Mouse (Mus musculus): Measurements from ENCODE around the gene Adam23. TPM values are rescaled to one million over a fixed set of nuclear protein-coding genes. Genes with fewer than 3 reads are reported as not detected.

Adam23 gene
- polyA plus RNA-seq, 1 experiment from 2014 or later = 1.3 TPM

DNA sequence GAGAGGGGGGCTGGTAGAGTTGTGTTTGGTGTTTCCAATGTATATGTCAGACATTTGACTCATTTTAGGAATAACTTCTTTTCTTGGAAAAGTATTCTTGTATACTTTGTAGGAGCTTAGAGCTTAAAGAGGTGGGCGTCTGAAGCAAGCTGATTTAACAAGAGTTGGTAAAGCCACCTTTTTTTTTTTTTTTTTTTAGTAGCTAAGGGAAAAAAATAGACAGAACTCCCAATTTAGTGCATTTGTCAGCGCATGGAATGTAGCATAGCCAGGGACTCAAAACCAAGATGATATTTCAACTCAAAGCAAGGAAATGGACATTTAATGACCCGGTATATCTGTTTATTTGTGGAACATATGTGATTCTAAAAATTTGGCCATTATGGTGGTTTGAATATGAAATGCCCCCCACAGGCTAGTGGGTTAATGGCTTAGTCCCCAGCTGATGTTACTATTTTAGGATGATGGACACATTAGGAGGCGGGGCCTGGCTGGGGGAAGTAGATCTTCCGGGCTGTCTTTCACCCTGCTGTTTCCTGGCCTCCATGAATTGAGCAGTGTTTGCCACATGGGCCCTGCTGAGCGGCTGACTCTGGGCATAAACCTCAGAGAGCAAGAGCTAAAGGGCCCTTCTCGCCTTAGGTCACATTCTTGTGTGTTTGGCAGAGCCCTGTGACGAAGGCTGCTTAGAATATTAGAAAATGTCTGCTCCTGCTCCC lies 12.3 kb downstream of the Adam23 start:
- H3K27ac ChIP-seq (ENCODE audit: low read depth, low read length) = no peak overlapping the region
- DNase-seq (ENCODE audit: low spot score) (no peak), ATAC-seq (replicated peaks; ENCODE audit: low FRiP score) (no peak)
- WGBS = 61% methylated on average over 8 of the region's 8 CpGs
- no peak overlapping the region for H3K9ac ChIP-seq (ENCODE audit: low read depth, low read length)
- no peaks in the 10 kb centered on the region for H3K27me3 ChIP-seq (replicated peaks; ENCODE audit: control insufficient read depth, insufficient read depth, low read length)
- no peak overlapping the region for H3K4me2 ChIP-seq
- no peaks in the 10 kb centered on the region for H3K36me3 ChIP-seq (ENCODE audit: control insufficient read depth, insufficient read depth, low read length)
- no peaks in the 10 kb centered on the region for H3K9me3 ChIP-seq (ENCODE audit: control insufficient read depth, low read length)
- no peak overlapping the region for H3K4me3 ChIP-seq (ENCODE audit: low read depth, low read length)
- H3K4me1 ChIP-seq (replicated peaks; ENCODE audit: control insufficient read depth, insufficient read depth, low read length) = peaks cover 7% of the 10 kb centered on the region

DNA sequence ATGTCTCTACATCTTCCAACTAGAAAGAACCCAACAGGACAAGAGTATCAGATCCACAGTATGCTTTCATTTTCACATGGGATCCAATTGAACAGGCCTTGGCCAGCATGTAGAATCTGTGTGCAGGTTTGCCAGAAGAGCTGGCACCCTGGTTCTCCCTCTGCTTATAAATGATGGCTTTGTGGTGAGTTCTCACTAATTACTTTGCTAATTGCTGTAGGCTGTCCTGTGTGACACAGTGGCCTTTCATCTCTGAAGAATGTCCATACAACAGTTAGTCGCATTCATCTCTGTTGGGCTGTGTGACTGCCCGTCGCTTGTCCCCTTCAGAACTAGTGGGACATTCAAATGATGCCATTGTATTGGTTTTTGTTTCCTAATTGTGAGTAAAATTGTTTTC lies 13.5 kb downstream of the Adam23 start:
- Histone ChIP-seq H3K9me3 (ENCODE audit: control insufficient read depth, low read length) (no peaks in the 10 kb centered on the region), H3K27me3 (replicated peaks; ENCODE audit: control insufficient read depth, insufficient read depth, low read length) (no peaks in the 10 kb centered on the region), H3K9ac (ENCODE audit: low read depth, low read length) (no peak overlapping the region), H3K4me2 (no peak overlapping the region), H3K4me3 (ENCODE audit: low read depth, low read length) (no peak overlapping the region), H3K4me1 (replicated peaks; ENCODE audit: control insufficient read depth, insufficient read depth, low read length) (no peaks in the 10 kb centered on the region), H3K27ac (ENCODE audit: low read depth, low read length) (no peak overlapping the region), H3K36me3 (ENCODE audit: control insufficient read depth, insufficient read depth, low read length) (no peaks in the 10 kb centered on the region)
- no peak for ATAC-seq (replicated peaks; ENCODE audit: low FRiP score)
- no peak for DNase-seq (ENCODE audit: low spot score)
- 90% methylated on average over 3 of the region's 3 CpGs for WGBS

GRCm38 (mm10) chr1:63459926-63460325 lies 14.2 kb downstream of the Adam23 start:
- ATAC-seq (replicated peaks; ENCODE audit: low FRiP score) = no peak
- 73% methylated on average over 6 of the region's 6 CpGs for WGBS

GRCm38 (mm10) chr1:63464441-63464840 lies 18.8 kb downstream of the Adam23 start:
- no peaks in the 10 kb centered on the region for H3K36me3 ChIP-seq (ENCODE audit: control insufficient read depth, insufficient read depth, low read length)
- H3K27me3 ChIP-seq (replicated peaks; ENCODE audit: control insufficient read depth, insufficient read depth, low read length) = no peaks in the 10 kb centered on the region
- H3K9me3 ChIP-seq (ENCODE audit: control insufficient read depth, low read length) = no peaks in the 10 kb centered on the region
- 56% methylated on average over 1 of the region's 1 CpGs for WGBS
- no peak for ATAC-seq (replicated peaks; ENCODE audit: low FRiP score)
- H3K27ac ChIP-seq (ENCODE audit: low read depth, low read length) = no peak overlapping the region
- H3K9ac ChIP-seq (ENCODE audit: low read depth, low read length) = no peak overlapping the region
- no peak overlapping the region for H3K4me3 ChIP-seq (ENCODE audit: low read depth, low read length)
- no peak overlapping the region for H3K4me2 ChIP-seq
- H3K4me1 ChIP-seq (replicated peaks; ENCODE audit: control insufficient read depth, insufficient read depth, low read length) = no peaks in the 10 kb centered on the region
- no peak for DNase-seq (ENCODE audit: low spot score)

More at GRCm38 (mm10) chr1:63459926-63460325, 14.2 kb downstream of the Adam23 start:
- no peak overlapping the region for H3K4me2 ChIP-seq
- H3K27me3 ChIP-seq (replicated peaks; ENCODE audit: control insufficient read depth, insufficient read depth, low read length) = no peaks in the 10 kb centered on the region
- H3K27ac ChIP-seq (ENCODE audit: low read depth, low read length) = no peak overlapping the region
- H3K36me3 ChIP-seq (ENCODE audit: control insufficient read depth, insufficient read depth, low read length) = no peaks in the 10 kb centered on the region
- H3K9ac ChIP-seq (ENCODE audit: low read depth, low read length) = no peak overlapping the region
- H3K4me3 ChIP-seq (ENCODE audit: low read depth, low read length) = no peak overlapping the region
- H3K9me3 ChIP-seq (ENCODE audit: control insufficient read depth, low read length) = no peaks in the 10 kb centered on the region
- DNase-seq (ENCODE audit: low spot score) = no peak
- no peaks in the 10 kb centered on the region for H3K4me1 ChIP-seq (replicated peaks; ENCODE audit: control insufficient read depth, insufficient read depth, low read length)

GRCm38 (mm10) chr1:63473272-63473671 lies 27.6 kb downstream of the Adam23 start:
- Histone ChIP-seq H3K27me3 (replicated peaks; ENCODE audit: control insufficient read depth, insufficient read depth, low read length) (no peaks in the 10 kb centered on the region), H3K27ac (ENCODE audit: low read depth, low read length) (no peak overlapping the region), H3K9me3 (ENCODE audit: control insufficient read depth, low read length) (no peaks in the 10 kb centered on the region), H3K4me3 (ENCODE audit: low read depth, low read length) (no peak overlapping the region), H3K9ac (ENCODE audit: low read depth, low read length) (no peak overlapping the region), H3K36me3 (ENCODE audit: control insufficient read depth, insufficient read depth, low read length) (no peaks in the 10 kb centered on the region), H3K4me2 (no peak overlapping the region), H3K4me1 (replicated peaks; ENCODE audit: control insufficient read depth, insufficient read depth, low read length) (no peaks in the 10 kb centered on the region)
- no peak for ATAC-seq (replicated peaks; ENCODE audit: low FRiP score)
- no peak for DNase-seq (ENCODE audit: low spot score)
- WGBS = 89% methylated on average over 2 of the region's 2 CpGs

DNA sequence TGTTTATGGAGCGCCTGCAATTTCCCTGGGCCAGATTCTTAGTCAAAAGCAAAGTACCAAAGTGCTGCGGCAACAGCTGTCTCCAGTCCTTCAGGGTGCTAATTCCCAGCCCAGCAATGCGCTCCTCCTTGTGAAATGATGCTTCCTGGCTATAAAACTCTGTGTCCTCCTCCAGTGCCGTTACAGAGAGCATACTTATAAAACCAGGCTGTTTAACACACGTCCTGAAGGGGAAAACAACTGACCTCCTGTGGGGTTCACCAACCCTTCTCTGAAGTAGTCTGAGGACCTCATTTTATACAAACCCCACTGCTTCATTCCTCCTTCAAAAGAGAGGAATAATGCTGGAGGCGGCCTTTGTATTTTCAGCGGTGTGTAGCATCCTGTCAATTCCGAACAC lies 28.0 kb downstream of the Adam23 start:
- ATAC-seq (replicated peaks; ENCODE audit: low FRiP score) = no peak
- H3K4me2 ChIP-seq = no peak overlapping the region
- WGBS = 77% methylated on average over 8 of the region's 8 CpGs
- no peaks in the 10 kb centered on the region for H3K4me1 ChIP-seq (replicated peaks; ENCODE audit: control insufficient read depth, insufficient read depth, low read length)
- DNase-seq (ENCODE audit: low spot score) = no peak
- no peaks in the 10 kb centered on the region for H3K9me3 ChIP-seq (ENCODE audit: control insufficient read depth, low read length)
- H3K27ac ChIP-seq (ENCODE audit: low read depth, low read length) = no peak overlapping the region
- no peak overlapping the region for H3K4me3 ChIP-seq (ENCODE audit: low read depth, low read length)
- no peaks in the 10 kb centered on the region for H3K36me3 ChIP-seq (ENCODE audit: control insufficient read depth, insufficient read depth, low read length)
- no peaks in the 10 kb centered on the region for H3K27me3 ChIP-seq (replicated peaks; ENCODE audit: control insufficient read depth, insufficient read depth, low read length)
- no peak overlapping the region for H3K9ac ChIP-seq (ENCODE audit: low read depth, low read length)

DNA sequence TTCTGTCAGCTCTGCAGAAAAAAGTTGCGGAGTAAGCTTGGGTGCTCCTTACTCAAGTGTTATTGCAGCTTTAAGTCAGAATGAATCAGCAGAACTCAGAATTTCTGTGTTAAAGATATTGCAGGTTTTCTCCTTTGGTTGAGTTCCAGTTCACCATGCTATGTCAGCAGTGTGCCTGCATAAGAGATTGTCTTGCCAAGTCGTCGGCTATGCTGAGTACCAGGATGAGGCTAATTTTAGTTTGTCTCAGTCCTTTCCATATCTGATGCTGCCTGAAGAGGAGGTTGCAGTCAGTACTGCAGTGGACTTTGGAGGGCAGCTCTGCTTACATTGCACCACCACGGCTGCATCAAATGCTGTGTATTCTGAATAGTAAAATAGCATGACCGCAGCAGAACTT lies 33.3 kb downstream of the Adam23 start:
- no peak for DNase-seq (ENCODE audit: low spot score)
- ATAC-seq (replicated peaks; ENCODE audit: low FRiP score) = no peak
- Histone ChIP-seq H3K4me1 (replicated peaks; ENCODE audit: control insufficient read depth, insufficient read depth, low read length) (no peaks in the 10 kb centered on the region), H3K27ac (ENCODE audit: low read depth, low read length) (no peak overlapping the region), H3K4me2 (no peak overlapping the region), H3K36me3 (ENCODE audit: control insufficient read depth, insufficient read depth, low read length) (no peaks in the 10 kb centered on the region), H3K9ac (ENCODE audit: low read depth, low read length) (no peak overlapping the region), H3K27me3 (replicated peaks; ENCODE audit: control insufficient read depth, insufficient read depth, low read length) (no peaks in the 10 kb centered on the region), H3K4me3 (ENCODE audit: low read depth, low read length) (no peak overlapping the region), H3K9me3 (ENCODE audit: control insufficient read depth, low read length) (no peaks in the 10 kb centered on the region)
- 86% methylated on average over 5 of the region's 5 CpGs for WGBS

DNA sequence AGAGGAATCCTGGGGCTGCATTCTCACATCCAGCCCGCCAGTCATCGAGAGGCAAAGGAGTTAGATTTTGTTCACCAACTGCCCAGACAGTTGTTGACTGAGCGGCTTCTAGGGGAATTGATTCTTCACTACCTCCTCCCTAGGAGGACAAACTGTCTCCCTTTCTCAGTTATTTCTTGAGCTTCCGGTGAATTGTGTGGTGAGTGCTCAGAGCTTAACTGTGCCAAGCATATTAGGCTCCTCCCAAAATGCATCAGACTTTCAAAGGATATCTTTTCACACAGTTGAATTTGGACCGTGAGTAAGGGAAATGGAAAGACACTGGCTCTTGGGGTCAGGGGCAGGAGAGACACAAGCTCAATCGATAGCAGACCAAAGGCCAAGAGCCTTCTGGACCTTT lies 39.0 kb downstream of the Adam23 start:
- no peaks in the 10 kb centered on the region for H3K36me3 ChIP-seq (ENCODE audit: control insufficient read depth, insufficient read depth, low read length)
- H3K9ac ChIP-seq (ENCODE audit: low read depth, low read length) = no peak overlapping the region
- WGBS = 84% methylated on average over 6 of the region's 6 CpGs
- no peaks in the 10 kb centered on the region for H3K9me3 ChIP-seq (ENCODE audit: control insufficient read depth, low read length)
- no peak overlapping the region for H3K4me3 ChIP-seq (ENCODE audit: low read depth, low read length)
- H3K27me3 ChIP-seq (replicated peaks; ENCODE audit: control insufficient read depth, insufficient read depth, low read length) = no peaks in the 10 kb centered on the region
- DNase-seq (ENCODE audit: low spot score) = no peak
- ATAC-seq (replicated peaks; ENCODE audit: low FRiP score) = no peak
- H3K27ac ChIP-seq (ENCODE audit: low read depth, low read length) = no peak overlapping the region
- no peaks in the 10 kb centered on the region for H3K4me1 ChIP-seq (replicated peaks; ENCODE audit: control insufficient read depth, insufficient read depth, low read length)
- no peak overlapping the region for H3K4me2 ChIP-seq

- Histone ChIP-seq H3K4me3 (ENCODE audit: low read depth, low read length) (no peak overlapping the region), H3K4me2 (no peak overlapping the region), H3K36me3 (ENCODE audit: control insufficient read depth, insufficient read depth, low read length) (no peaks in the 10 kb centered on the region), H3K27ac (ENCODE audit: low read depth, low read length) (no peak overlapping the region), H3K9ac (ENCODE audit: low read depth, low read length) (no peak overlapping the region), H3K4me1 (replicated peaks; ENCODE audit: control insufficient read depth, insufficient read depth, low read length) (no peaks in the 10 kb centered on the region), H3K27me3 (replicated peaks; ENCODE audit: control insufficient read depth, insufficient read depth, low read length) (no peaks in the 10 kb centered on the region), H3K9me3 (ENCODE audit: control insufficient read depth, low read length) (no peaks in the 10 kb centered on the region)
- no peak for DNase-seq (ENCODE audit: low spot score)
- ATAC-seq (replicated peaks; ENCODE audit: low FRiP score) = no peak
- 83% methylated on average over 2 of the region's 2 CpGs for WGBS
Observed at GRCm38 (mm10) chr1:63486646-63487045, 41.0 kb downstream of the Adam23 start.
